Mouse (Mus musculus) lung, postnatal 25 days (tissue): ENCODE results near the gene Nxph4.
A peak's percentile ranks its signal among the peaks of the same experiment; 100 is the strongest.

Experiments used
- DNase-seq: peaks from one replicate; pipeline ENCODE4 v3.0.0; 2022; ENCODE audit warnings: low spot score

The Nxph4 gene

DNA sequence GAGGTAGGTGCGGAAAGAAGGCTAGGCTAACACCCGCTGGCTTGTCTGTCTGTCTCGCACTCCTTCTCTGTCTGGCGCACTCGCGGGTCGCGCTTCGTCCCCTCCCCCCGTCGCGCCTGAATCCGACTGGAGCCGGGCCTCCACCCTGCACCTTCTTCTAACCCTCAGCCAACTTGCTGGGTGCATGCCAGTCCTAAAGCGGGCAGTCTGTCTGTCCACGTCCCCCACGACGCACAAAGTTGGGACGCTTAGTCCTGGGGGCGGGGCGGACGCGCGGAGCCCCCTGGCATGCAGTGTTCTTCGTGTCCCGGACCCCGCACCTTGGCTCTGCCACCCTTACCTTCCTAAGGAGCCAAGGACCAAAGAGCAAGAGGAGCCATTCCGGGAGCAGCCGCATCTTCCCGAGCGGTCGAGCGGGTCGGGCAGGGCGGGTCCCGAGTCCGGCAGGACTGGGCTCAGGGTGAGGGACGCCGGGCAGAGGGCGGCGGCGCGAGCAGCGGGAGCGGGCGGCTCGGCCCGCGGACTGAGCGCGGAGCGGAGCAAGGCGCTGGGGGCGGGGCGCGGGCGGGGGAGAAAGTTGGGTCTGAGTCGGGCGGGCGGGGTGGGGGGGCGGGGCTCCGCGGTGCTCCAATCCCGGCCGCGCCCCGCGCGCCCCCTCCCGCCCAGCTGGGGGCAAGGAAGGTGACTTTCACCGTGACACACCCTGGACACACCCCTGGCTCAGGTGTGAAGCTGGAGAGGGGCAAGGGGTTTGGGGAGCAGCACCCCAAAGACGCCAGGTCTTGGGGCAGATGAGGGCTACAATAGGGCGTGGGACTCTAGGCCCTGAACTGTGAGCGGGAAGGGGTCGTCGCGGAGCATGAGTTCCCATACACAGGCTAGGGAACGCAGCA is at the start of gene Nxph4:
Nxph4 (minus strand) TSS at position 524 of the 893 bp plus-strand sequence.
- DNase-seq = no peak

GRCm38 (mm10) chr10:127583649-127584048 is 49.3 kb upstream of the Nxph4 start:
- no peak for DNase-seq

DNA sequence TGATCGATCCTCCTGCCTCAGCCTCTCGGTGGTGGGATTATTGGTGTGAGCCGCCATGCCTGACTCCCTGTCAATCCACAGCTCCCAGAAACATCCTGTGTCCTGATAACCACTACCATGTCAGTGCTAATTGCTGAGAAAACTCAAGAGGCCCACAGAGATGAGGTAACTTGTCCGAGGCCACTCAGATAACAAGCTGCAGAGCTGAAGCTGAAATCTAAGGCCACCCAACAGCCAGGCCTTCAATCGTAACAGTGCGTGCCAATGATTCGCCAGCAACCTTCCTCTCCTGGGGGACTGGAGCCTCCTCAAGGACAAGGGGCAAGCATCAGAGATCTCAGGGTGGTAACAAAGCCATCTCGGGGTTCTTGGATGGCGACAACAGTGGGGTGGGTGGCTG is 46.9 kb upstream of the Nxph4 start:
- DNase-seq = no peak

DNA sequence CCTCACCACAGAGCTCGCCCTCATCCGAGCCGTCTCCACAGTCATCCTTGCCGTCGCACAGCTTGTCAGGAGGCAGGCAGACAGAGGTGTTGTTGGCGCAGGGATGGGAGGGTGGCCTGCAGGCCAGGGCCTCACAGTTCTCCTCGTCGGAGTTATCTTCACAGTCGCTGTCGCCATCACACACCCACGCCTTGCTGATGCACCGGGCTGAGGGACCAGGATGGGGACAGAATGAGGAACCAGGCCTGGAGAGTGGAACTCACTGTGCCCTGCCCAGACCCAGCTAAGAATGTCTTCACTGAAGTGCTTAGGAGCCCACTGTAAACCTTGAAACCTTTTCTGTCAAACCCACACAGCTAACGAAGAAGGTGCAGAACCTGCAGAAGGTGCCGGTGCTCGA is 43.6 kb upstream of the Nxph4 start:
- DNase-seq = peak; percentile 41

- no peak for DNase-seq
Measured at GRCm38 (mm10) chr10:127577156-127577555, 42.8 kb upstream of the Nxph4 start.

DNA sequence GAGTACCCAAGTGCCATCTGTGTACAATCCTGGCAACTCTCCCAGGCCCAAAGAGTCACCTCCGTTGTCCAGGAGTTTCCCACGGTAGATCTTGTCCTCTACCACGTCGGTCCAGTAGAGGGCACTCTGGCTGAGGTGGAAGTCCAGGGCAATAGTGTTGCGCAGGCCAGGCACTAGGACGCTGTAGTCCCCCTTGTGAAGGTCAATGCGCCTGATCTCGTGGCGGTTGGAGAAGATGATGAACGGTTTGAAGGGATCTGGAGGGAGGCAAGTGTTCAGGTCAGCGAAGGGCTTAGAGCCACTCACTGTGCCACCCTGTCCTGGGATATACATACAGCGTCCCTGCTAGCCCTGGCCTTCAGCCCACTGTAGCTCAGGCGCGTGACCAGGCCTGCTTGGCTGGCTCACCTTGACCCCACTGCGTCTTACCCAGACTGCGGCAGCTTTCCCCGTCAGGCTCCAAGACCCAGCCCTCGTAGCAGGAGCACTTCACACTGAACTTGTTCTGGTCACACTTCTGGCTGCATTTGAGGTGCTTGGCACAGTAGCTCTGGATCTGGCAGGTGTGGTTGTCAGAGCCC is 42.1 kb upstream of the Nxph4 start:
- DNase-seq = peak; percentile 73

DNA sequence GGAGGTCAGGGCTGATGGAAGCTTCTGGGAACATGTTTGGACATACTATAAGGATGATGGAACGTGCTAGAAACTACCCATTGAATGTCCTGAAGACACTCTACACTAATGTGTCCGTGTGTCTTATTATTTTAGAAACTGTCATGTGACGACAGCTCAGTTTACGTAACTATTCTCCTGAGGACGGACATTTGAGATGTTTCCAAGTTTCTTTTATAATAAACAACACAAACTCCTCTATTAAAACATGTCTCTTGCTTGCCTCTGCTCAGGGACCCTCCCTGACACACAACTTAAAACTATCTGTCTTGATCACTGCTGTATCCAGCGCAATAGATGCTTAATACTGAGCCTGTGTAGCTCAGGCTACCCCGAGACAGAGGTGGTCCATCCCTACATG is 41.4 kb upstream of the Nxph4 start:
- no peak for DNase-seq

- no peak for DNase-seq
Measured at GRCm38 (mm10) chr10:127572281-127572680, 37.9 kb upstream of the Nxph4 start.

- DNase-seq = no peak
Measured at GRCm38 (mm10) chr10:127570937-127571641, 36.7 kb upstream of the Nxph4 start.

GRCm38 (mm10) chr10:127570384-127570783 is 36.0 kb upstream of the Nxph4 start:
- DNase-seq = peak; percentile 34

DNA sequence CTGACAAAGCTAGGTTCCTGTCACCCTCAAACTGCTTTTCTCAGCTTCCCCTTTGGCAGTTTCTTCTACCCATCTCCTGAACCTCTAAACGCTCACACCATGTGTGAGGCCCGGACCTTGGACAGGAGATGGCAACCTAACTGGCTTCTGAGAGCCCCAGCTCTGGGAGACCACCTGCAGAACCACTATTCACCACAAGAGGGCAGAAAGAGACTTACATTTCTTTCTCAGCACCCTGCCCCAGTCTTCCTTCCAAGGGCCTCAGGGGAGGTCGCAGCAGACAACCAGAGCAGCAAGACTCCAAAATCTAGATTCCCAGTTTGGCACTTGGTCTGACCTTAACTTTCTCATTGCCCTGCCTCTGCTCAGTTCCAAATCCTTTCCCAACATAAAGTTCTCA is 35.1 kb upstream of the Nxph4 start:
- peak; percentile 79 for DNase-seq

GRCm38 (mm10) chr10:127566553-127567326 is 32.4 kb upstream of the Nxph4 start:
- no peak for DNase-seq

DNA sequence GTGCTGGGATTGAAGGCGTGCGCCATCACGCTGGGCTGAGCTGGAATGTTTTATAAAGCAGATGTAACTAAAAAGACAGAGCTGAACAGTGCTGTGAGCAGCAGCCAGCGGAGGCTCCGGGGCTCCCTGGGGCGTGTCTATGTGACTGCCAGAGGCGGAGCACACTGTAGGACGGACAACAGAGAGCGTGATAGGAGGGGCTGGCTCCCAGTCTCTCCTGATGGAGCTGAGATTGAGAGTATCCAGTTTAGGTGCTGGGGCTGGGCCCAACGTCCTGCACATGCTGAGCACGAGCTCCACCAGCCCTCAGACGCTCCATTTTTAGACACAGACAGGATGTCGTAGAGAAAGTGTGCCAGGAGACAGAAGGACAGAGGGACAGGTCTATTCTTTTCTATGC is 29.9 kb upstream of the Nxph4 start:
- no peak for DNase-seq

- no peak for DNase-seq
Measured at GRCm38 (mm10) chr10:127563840-127564239, 29.5 kb upstream of the Nxph4 start.

DNA sequence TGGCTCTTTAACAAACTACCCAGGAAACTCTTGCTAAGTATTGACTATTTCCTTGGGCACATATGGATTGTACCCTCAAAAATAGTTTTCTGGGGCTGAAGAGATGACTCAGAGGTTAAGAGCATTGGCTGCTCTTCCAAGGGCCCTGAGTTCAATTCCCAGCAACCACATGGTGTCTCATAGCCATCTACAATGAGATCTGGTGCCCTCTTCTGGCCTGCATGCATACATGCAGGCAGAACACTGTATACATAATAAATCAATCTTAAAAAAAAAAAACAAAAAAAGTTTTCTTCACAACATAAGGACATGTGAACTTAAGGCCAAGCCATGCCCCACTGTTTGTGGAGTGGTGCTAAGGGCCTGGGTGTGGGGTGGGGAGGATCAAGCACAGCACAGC is 26.8 kb upstream of the Nxph4 start:
- DNase-seq = no peak

DNA sequence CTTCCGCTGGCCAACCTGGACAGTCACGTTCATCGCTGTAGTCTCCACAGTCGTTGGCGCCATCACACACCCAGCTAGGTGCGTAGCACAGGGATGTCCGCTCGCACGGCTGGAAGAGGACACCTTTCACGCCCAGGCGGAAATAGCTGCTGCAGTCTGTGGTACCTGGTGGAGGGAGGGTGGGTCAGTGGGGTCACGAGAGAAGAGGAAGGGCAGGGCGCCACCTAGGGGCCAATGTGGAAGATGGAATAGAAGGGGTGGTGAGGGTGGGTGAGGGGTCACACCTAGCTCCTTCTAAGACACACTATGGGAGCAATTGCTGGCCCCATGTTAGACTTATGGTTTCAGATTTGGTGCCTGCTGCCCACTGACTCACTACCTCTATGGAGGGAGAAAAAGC is 23.0 kb upstream of the Nxph4 start:
- no peak for DNase-seq

- no peak for DNase-seq
Measured at GRCm38 (mm10) chr10:127555703-127556102, 21.3 kb upstream of the Nxph4 start.

DNA sequence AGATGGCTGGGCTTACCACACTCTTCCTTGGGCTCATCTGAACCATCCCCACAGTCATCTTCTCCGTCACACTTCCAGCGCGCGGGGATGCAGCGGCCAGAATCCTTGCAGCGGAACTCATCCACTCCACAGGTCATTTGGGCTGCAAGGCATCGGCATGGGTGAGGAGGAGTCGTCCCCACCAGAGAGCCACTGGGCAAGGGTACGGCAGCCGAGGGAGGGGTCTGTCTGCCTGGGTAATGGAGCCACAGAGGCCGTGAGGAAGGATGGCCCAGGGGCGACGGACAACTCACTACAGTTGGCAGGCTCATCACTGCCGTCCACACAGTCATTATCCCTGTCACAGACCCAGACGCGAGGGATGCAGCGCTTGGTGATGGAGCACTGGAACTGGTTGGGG is 15.5 kb upstream of the Nxph4 start:
- DNase-seq = no peak

- DNase-seq = no peak
Measured at GRCm38 (mm10) chr10:127548236-127548635, 13.9 kb upstream of the Nxph4 start.

DNA sequence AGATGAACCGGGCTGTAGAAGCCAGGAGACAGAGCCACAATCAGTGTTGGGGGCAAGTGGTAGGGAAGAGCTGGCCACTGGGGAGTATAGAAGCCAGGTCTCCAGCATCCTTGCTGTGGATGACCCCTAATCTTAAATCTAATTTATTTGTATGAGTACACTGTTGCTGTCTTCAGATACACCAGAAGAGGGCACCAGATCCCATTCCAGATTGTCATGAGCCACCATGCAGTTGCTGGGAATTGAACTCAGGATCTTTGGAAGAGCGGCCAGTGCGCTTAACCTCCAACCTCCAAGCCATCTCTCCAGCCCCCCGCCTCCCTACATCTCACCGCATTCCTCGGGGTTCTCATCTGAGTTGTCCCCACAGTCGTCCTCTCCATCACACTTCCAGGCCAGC is 12.1 kb upstream of the Nxph4 start:
- no peak for DNase-seq

DNA sequence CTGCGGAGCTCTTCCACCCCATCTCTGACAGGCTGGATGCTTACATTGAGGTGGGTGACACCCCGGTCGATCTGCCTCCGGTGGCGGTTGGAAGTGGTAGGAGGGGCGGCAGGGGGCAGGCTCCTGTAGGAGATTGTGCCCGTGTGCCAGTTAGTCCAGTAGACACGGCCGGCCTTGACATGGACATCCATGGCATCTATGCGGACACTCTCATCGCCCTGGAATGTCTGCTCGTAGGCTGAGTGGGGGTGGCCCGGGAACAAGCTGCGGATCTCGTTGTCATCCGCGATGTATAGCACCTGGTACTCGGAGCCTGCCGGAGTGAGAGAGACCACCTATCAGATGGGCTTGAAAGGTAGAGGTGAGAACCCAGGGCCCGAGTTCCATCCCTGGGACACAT is 10.0 kb upstream of the Nxph4 start:
- DNase-seq = no peak

DNA sequence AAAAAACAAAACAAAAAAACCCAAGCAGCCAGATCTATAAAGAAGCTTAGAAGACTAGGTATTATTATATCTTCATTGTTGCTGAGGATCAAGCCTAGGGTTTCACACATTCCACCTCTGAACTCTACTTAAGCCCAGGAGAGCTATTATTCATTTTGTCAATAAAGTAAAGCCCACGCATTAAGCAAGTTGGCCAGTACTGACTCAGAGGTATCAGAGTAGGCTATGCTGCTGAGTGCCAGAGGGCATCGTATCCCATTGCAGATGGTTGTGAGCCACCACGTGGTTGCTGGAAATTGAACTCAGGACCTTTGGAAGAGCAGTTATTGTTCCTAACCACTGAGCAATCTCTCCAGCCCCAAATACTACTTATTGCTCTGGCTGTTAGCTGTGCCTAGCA is 9.6 kb upstream of the Nxph4 start:
- no peak for DNase-seq
